Mouse (Mus musculus) monocyte, adult 2 months (primary cell): Measurements from ENCODE around the gene Ints1.

Experiments
- DNase-seq, 2 experiments: peaks; one replicate each; pipeline ENCODE4 v3.0.0; 2022; ENCODE audit warnings: low spot score in 2 of 2, low read depth in 1 of 2

The Ints1 gene

GRCm38 (mm10) chr5:139801231-139801630, 25.8 kb upstream of the Ints1 start:
- DNase-seq, result no peak

GRCm38 (mm10) chr5:139799801-139800590, 24.5 kb upstream of the Ints1 start:
- DNase-seq, result no peak

DNA sequence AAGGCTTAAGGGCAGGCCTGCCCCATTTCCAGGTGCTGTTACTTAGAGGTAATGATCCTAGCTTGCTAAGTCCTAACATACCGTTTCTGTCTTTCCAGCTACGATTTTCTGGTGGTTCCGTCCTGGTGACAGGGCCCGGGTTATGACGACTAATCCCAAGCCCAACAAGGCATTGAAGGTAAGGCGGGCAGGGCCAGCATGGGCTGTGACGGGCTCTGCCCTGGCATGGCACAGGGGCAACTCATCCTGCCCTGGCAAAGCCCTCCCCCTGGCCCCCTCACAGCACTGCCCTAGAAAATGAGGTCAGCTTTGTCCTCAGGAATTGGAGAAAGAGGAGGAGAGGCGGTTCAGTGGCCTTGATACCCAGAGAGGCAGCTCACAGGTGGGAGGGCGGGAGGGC, 23.6 kb upstream of the Ints1 start:
- DNase-seq, result no peak

- no peak for DNase-seq
Measured at GRCm38 (mm10) chr5:139798168-139798900, 22.9 kb upstream of the Ints1 start.

DNA sequence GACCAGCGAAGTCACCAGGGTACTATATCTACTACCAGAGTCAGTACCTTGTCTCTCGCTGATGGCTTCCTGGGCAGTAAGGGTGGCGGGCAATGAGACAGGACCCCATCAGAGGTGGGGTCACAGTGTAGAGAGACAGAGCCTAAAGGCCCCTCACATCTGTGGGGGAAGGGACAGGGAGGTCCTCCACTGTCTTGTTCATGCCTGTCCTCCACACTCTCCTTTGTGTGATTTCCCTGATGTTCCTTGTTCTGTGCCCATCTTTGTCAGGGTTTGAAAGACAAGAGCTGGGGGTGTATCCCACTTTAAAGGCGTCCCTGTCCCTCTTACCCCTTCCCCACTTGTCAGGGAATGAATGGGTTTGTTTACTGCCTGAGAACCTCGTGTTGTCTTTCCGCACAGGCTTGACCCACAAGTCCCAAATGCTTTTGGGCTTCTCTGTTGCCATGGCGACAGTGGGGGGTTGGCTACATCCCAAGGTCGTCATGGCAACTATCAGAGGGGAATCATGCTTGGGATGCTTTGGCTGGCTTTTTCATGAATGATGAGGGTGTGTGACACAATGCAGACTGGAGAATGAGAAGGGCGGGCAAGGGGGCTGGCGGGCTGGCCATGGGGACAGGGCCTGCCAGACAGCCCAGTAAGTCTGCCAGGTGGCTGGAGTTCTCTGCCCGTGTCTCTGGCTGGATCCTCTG, 22.1 kb upstream of the Ints1 start:
- DNase-seq, result no peak

DNA sequence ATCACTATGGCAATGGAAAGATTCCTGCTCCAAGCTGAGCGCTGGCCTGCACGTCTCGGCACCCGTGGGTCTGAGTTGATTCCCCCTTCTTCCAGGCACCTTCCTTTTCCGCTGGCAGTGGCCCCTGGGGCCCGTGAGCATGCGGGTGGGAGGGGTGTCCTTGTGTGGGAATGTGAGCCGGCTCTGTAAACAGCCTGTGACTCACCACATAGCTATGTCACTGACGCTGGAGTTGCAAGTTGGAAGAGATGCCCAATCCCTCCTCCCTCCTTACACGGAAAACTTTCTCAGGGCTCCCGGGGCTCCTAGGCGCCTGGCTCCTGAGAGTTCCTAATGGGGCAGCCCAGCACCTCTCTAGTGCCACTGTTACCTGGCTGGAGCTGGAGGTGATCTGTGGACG, 21.4 kb upstream of the Ints1 start:
- DNase-seq, result no peak

- no peak for DNase-seq
Measured at GRCm38 (mm10) chr5:139796001-139796620, 20.6 kb upstream of the Ints1 start.

- no peak for DNase-seq
Measured at GRCm38 (mm10) chr5:139794938-139795337, 19.5 kb upstream of the Ints1 start.

GRCm38 (mm10) chr5:139794137-139794536, 18.7 kb upstream of the Ints1 start:
- no peak for DNase-seq

DNA sequence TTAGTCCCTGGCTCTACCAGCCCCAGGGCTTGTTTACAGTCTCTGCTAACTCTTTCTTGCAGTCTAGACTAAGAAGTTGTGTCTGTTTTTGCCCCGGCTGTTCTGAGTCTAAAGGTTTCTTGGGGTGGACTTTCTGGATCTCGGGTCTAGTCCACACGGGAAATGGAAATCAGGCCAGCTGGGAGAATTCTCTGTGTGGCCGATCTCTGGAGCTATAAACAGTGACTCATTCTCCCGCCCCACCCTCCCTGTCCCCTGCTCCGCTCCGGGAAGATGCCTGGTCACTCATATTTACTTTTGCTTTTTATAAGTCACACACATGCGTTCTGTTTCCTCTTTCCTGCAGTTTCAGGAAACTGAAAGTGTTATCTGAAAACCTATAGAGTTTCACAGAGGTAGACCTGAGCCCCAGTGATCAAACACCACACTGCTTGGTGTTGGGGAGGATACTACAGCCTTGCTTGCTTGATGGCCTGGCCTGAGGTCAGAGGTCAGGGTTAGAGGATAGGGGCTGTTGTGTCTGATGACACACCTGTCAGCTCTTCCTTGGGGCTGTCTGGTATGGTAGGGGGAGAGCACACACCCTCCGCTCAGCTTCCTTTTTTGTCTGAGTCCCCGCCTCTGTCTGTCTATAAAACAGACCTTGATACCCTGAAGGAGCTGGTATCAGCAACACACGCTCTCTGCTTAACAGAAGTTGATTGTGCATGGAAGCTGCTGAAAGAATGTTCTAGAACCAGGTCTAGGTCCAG, 18.0 kb upstream of the Ints1 start:
- DNase-seq, result no peak

DNA sequence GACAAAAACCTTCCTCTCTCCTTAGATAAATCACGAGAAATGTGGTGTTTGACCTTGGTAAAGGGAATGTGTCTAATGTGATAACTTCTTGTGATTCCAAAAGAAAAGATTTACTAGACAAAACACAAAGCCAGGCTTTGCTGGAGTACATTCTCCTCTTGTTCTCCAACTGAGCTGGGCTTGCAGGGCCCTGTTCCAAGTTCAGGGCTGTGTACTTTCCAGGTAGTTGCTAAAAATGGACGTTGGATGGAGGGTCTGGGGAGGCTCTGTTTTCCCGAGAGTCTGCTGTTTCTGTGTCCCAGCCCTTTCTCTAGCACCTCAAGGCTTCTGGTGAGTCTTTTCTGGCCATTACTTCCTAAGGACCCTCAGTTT, 17.5 kb upstream of the Ints1 start:
- no peak for DNase-seq

DNA sequence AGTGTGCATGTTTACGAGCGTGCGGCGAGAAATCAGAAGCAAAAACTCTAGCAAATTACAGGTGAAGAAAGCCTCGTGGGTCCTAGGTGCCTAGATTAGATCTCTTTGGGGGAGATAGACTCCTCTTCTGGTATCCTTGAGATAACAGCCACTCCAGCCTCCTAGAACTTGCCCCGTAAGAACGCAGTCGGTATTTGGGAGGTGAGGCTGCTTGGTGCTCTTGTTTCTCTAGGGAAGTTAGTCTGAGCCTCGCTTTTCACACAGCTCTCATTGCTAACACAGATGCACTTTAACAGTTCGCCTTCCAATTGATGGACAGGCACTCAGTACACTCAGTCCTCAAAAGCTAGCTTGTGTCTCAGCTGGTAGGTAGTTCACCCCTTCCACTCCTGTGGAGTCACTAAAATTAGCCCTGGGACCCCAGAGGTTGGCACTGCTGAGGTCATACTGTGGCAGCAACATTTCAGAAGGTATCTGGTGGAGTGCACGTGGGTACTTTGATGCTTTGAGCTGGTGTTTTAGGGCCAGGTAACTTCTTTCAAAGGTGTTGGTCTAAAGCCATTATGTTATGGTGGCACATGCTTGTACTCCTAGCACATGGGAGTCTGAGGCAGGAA, 16.8 kb upstream of the Ints1 start:
- DNase-seq, result no peak

- DNase-seq, result peak; percentile 98 to 99
Measured at GRCm38 (mm10) chr5:139791227-139792158, 16.0 kb upstream of the Ints1 start, which contains the start of gene Mafk. TSS of gene Mafk (plus strand) at chr5:139791513.

GRCm38 (mm10) chr5:139789466-139789865, 14.0 kb upstream of the Ints1 start:
- no peak for DNase-seq

DNA sequence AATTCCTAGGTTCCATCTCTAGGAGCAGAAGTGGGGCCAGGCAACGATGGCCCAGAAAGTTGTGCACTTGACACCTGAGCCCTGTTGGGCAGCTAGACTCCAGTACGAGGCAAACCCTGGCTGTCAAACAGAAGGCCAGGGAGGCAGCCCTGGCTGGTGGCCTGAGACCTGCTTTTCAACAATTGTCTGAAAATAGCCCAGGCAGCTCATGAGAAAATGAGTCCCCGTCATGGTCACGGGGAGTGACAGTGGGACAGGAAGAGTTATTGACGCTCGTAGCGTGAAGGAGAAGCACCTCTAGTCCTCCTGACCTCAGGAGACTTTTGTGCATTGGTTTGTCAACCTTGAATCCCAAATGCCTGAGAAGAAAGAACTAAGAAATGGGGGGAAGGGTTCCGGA, 5.9 kb upstream of the Ints1 start:
- DNase-seq, result no peak

GRCm38 (mm10) chr5:139776966-139777365, 1.5 kb upstream of the Ints1 start:
- DNase-seq, result no peak

DNA sequence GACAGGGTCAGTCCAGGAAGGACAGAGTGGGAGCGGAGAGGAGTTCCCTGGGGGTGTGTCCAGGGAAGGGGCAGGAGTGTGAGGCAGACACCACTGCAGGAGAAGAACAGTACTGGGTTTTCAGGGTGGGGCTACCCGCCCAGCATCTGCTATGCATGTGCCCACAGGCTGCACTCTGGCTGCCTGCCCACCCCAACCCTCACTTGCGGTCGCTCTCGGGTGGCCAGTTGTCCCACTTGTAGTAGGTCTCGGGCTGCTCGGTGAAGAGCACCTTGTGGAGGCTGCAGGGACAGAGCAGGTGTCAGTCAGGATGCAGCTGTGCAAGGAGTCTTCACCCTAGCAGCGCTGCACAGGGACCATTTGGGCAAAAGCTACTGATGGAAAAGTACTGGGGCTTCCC, 7.3 kb downstream of the Ints1 start:
- no peak for DNase-seq

- no peak for DNase-seq
Measured at GRCm38 (mm10) chr5:139764296-139764695, 11.2 kb downstream of the Ints1 start.

DNA sequence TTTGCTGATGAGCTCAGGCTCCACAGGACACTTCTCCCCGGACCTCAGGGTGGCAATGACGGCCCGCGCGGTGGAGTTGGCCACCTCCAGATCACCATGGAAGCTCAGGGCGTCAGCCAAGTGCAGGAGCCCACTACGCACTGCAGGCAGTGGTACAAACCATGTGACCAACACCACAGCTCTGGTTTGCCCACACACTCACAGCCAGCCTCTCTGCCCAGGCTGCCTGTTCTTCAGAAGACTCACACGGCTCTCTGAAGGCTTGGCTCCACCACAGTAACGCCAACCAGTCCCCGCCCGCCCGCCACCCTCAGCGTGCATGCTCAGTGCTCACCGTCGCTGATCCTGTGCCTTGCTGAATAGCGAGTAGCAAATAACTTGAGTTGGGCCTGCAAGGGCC, 17.4 kb downstream of the Ints1 start:
- no peak for DNase-seq
